Mouse (Mus musculus) c-Kit-positive CD71-negative TER-119-negative erythroid progenitor cells, embryonic 14.5 days (primary cell): ENCODE measurements around the gene Olfr800.

Experiments used
- DNase-seq: peaks from one replicate; pipeline ENCODE4 v3.0.0-alpha.2; 2013; ENCODE audit warnings: low read depth

The Olfr800 gene

DNA sequence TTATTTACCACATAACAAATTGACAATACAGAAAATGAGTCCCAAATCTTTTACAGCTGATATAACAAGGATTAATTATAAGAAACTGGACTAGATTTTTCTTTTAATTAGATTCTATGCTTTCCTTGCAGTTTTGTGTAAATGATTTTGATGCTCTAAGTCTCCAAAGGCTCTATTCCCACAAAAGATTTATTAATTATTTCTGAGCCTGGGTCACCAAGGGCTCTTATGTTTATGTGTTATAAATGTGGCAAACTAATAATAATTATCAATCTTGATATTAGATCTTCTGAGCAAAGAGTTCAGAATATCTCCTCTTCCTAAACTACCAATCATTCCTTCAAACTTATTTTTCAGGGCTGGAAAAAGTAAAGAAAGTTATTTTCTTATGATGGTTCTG lies at the start of gene Olfr800:
Olfr800 (plus strand) TSS at position 301 of the 400 bp plus-strand sequence.
- no peak for DNase-seq

GRCm38 (mm10) chr10:129612470-129612869 lies 45.0 kb upstream of the Olfr800 start, which contains the start of gene Olfr796:
Gene Olfr796, minus strand, starts transcription at chr10:129612570.
- no peak for DNase-seq

GRCm38 (mm10) chr10:129621724-129622123 lies 35.8 kb upstream of the Olfr800 start:
- no peak for DNase-seq

- no peak for DNase-seq
These were observed 34.2 kb upstream of the Olfr800 start for GRCm38 (mm10) chr10:129623251-129623650.

DNA sequence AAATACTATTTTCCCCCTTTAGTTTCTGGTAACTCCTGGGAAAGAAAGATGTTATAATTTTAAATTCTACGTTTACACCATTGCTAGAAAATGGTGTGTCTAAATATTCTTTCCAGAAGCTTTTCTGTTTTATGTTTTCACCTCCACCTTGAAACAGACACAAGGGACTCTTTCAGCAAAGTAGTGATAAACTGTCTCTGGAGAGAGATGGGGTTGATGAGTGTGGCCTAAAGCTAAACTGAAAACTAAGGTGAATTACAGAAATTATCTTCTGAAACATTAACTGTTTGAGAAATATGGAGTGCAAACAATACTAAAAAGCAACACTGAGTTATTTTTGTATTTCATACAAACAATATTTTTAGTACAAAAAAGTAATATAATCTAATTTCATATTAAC lies 29.7 kb upstream of the Olfr800 start, which contains the start of gene Olfr798:
Olfr798 (minus strand) TSS at position 101 of the 400 bp plus-strand sequence.
- DNase-seq: no peak

- DNase-seq: no peak
These were observed 20.3 kb upstream of the Olfr800 start, which contains the start of gene Olfr799 for GRCm38 (mm10) chr10:129637184-129637583. Gene Olfr799, plus strand, starts transcription at chr10:129637484.

DNA sequence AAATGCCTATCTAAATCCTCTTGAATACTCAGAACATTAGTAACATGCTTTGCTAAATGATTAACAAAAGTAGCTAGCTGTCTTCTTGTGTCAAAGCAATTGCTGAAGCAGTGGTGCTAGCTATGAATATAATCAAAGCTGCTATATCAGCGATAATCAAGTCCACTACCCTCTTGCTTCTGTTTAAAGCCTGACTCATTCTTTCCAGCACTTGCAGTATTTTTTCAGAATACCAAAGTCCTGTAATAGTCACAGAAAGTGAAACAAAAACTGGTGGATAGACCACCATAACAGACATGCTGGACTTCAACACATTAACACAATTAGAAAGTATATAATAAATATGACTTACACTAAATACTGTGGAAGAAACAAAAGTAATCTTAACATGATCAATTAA lies 5.7 kb upstream of the Olfr800 start:
- DNase-seq: no peak

- DNase-seq: no peak
These were observed 16.3 kb downstream of the Olfr800 start, which contains the start of gene Olfr801 for GRCm38 (mm10) chr10:129673765-129674164. Gene Olfr801, minus strand, starts transcription at chr10:129673865.

GRCm38 (mm10) chr10:129688069-129688468 lies 30.6 kb downstream of the Olfr800 start, which contains the start of gene Olfr802:
Gene Olfr802, minus strand, starts transcription at chr10:129688169.
- no peak for DNase-seq

GRCm38 (mm10) chr10:129694186-129694585 lies 36.7 kb downstream of the Olfr800 start, which contains the start of gene Olfr803:
Gene Olfr803, minus strand, starts transcription at chr10:129694286.
- no peak for DNase-seq

- DNase-seq: no peak
These were observed 45.4 kb downstream of the Olfr800 start, which contains the start of gene Olfr804 for GRCm38 (mm10) chr10:129702910-129703309. Gene Olfr804, plus strand, starts transcription at chr10:129703210.
